Mouse (Mus musculus) E14TG2a.4 (cell line): ENCODE results near the gene Ttc33.

Experiments
- CTCF ChIP-seq: conservative IDR thresholded peaks from 2 replicates; pipeline ENCODE4 v1.5.1; 2014; ENCODE audit warnings: low read length
- POU5F1 ChIP-seq: IDR thresholded peaks from 2 replicates; pipeline ENCODE4 v1.6.1; 2014; ENCODE audit warnings: low read length, borderline replicate concordance

DNA sequence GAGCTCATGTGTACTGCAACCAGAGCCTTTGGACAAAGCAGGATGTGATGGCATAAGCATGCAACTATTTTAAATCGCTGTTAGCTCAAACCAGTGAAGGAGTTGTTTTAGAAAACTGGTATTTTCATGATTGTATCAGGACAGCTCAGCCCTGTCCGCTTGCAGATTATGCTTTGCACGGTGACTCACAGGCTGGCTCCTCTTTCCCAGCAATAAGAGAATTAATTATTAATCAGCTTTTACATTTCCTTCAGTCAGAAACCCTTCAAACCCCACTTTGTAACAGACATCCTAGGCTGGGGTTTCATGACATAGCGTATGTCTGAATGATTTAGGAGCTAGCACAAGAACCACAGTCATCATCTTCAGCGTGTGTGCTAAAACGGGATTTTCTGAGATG lies 35.2 kb downstream of the Ttc33 start:
- TF ChIP-seq CTCF (no peak), POU5F1 (no peak)
